Mouse (Mus musculus): ENCODE results near the gene Sf3b2.

- TF ChIP-seq CTCF (IDR thresholded peaks at IDR 0.05; ENCODE audit: extremely low read depth, insufficient read depth, low read length) (no peak), POLR2A (IDR thresholded peaks at IDR 0.05; ENCODE audit: extremely low read depth, insufficient read depth, low read length) (no peak)
These were observed 27.2 kb downstream of the Sf3b2 start for GRCm38 (mm10) chr19:5268017-5268416.
